Mouse (Mus musculus): ENCODE data around the gene Rab40c. TPM values are rescaled to one million over a fixed set of nuclear protein-coding genes. Genes with fewer than 3 reads are reported as not detected.

Rab40c gene
- total and polyA plus RNA-seq, 2 experiments from 2014 or later: 10.4 to 22.5 TPM

GRCm38 (mm10) chr17:25946349-25946748 lies 26.8 kb upstream of the Rab40c start:
- TF ChIP-seq EP300 (IDR thresholded peaks at IDR 0.05; ENCODE audit: low read depth) (no peak), CTCF (IDR thresholded peaks at IDR 0.05; ENCODE audit: low read depth) (no peak)
- no peak for ATAC-seq (ENCODE audit: insufficient read depth, low read depth)
- WGBS: 72% methylated on average over 7 of the region's 7 CpGs
- Histone ChIP-seq H3K36me3 (replicated peaks; ENCODE audit: control insufficient read depth, insufficient read depth, low read length) (no peaks in the 10 kb centered on the region), H3K9ac (replicated peaks; ENCODE audit: low read depth, low read length) (no peak overlapping the region), H3K4me1 (ENCODE audit: control insufficient read depth, insufficient read depth) (no peaks in the 10 kb centered on the region), H3K4me2 (ENCODE audit: low read depth, low read length) (no peak overlapping the region), H3K27ac (ENCODE audit: low read depth) (no peak overlapping the region), H3K27me3 (ENCODE audit: control insufficient read depth, insufficient read depth, low read length) (peaks cover 18% of the 10 kb centered on the region), H3K4me3 (ENCODE audit: low read depth, low read length) (no peak overlapping the region), H3K9me3 (replicated peaks; ENCODE audit: control insufficient read depth, low read length) (no peaks in the 10 kb centered on the region)
- DNase-seq (ENCODE audit: low spot score): no peak

- no peaks in the 10 kb centered on the region for H3K9me3 ChIP-seq (replicated peaks; ENCODE audit: control insufficient read depth, low read length)
- H3K9ac ChIP-seq (replicated peaks; ENCODE audit: low read depth, low read length): no peak overlapping the region
- WGBS: 67% methylated on average over 9 of the region's 9 CpGs
- DNase-seq (ENCODE audit: low spot score) (no peak), ATAC-seq (ENCODE audit: insufficient read depth, low read depth) (no peak)
- no peak overlapping the region for H3K27ac ChIP-seq (ENCODE audit: low read depth)
- peaks cover 6% of the 10 kb centered on the region; the same call in 1 of the 2 replicates for H3K4me1 ChIP-seq (ENCODE audit: control insufficient read depth, insufficient read depth)
- H3K27me3 ChIP-seq (ENCODE audit: control insufficient read depth, insufficient read depth, low read length): peaks cover 11% of the 10 kb centered on the region
- H3K4me2 ChIP-seq (ENCODE audit: low read depth, low read length): no peak overlapping the region
- H3K4me3 ChIP-seq (ENCODE audit: low read depth, low read length): no peak overlapping the region
- no peaks in the 10 kb centered on the region for H3K36me3 ChIP-seq (replicated peaks; ENCODE audit: control insufficient read depth, insufficient read depth, low read length)
- no peak for TF ChIP-seq CTCF (IDR thresholded peaks at IDR 0.05; ENCODE audit: low read depth)
- no peak for TF ChIP-seq EP300 (IDR thresholded peaks at IDR 0.05; ENCODE audit: low read depth)
Observed at GRCm38 (mm10) chr17:25945517-25946155, 26.1 kb upstream of the Rab40c start.

- H3K9ac ChIP-seq (replicated peaks; ENCODE audit: low read depth, low read length): no peak within 1 kb of the TSS
- H3K4me1 ChIP-seq (ENCODE audit: control insufficient read depth, insufficient read depth): peaks cover 8% of the 10 kb centered on the region; the same call in 1 of the 2 replicates
- ATAC-seq (ENCODE audit: insufficient read depth, low read depth) (no peak), DNase-seq (ENCODE audit: low spot score) (no peak)
- H3K27me3 ChIP-seq (ENCODE audit: control insufficient read depth, insufficient read depth, low read length): peaks cover under 1% of the 10 kb centered on the region; the same call in 1 of the 2 replicates
- H3K9me3 ChIP-seq (replicated peaks; ENCODE audit: control insufficient read depth, low read length): no peaks in the 10 kb centered on the region
- no peaks in the 10 kb centered on the region for H3K36me3 ChIP-seq (replicated peaks; ENCODE audit: control insufficient read depth, insufficient read depth, low read length)
- H3K4me3 ChIP-seq (ENCODE audit: low read depth, low read length): no peak within 1 kb of the TSS
- TF ChIP-seq CTCF (IDR thresholded peaks at IDR 0.05; ENCODE audit: low read depth): no peak
- TF ChIP-seq EP300 (IDR thresholded peaks at IDR 0.05; ENCODE audit: low read depth): no peak
- 36% methylated on average over 6 of the region's 6 CpGs for WGBS
- no peak within 1 kb of the TSS for H3K4me2 ChIP-seq (ENCODE audit: low read depth, low read length)
- no peak within 1 kb of the TSS for H3K27ac ChIP-seq (ENCODE audit: low read depth)
Observed at GRCm38 (mm10) chr17:25944366-25945163, 25.0 kb upstream of the Rab40c start, which contains the start of the genes Pigq and Nhlrc4. TSS of gene Pigq (minus strand) at chr17:25944936. TSS of gene Nhlrc4 (minus strand) at chr17:25944961.

- H3K27ac ChIP-seq (ENCODE audit: low read depth): no peak overlapping the region
- no peak overlapping the region for H3K4me2 ChIP-seq (ENCODE audit: low read depth, low read length)
- DNase-seq (ENCODE audit: low spot score) (no peak), ATAC-seq (ENCODE audit: insufficient read depth, low read depth) (no peak)
- H3K4me1 ChIP-seq (ENCODE audit: control insufficient read depth, insufficient read depth): peaks cover 8% of the 10 kb centered on the region; the same call in 1 of the 2 replicates
- H3K9me3 ChIP-seq (replicated peaks; ENCODE audit: control insufficient read depth, low read length): no peaks in the 10 kb centered on the region
- H3K4me3 ChIP-seq (ENCODE audit: low read depth, low read length): no peak overlapping the region
- TF ChIP-seq EP300 (IDR thresholded peaks at IDR 0.05; ENCODE audit: low read depth): no peak
- TF ChIP-seq CTCF (IDR thresholded peaks at IDR 0.05; ENCODE audit: low read depth): no peak
- H3K9ac ChIP-seq (replicated peaks; ENCODE audit: low read depth, low read length): no peak overlapping the region
- H3K27me3 ChIP-seq (ENCODE audit: control insufficient read depth, insufficient read depth, low read length): no peaks in the 10 kb centered on the region
- peaks cover 3% of the 10 kb centered on the region; the same call in 1 of the 2 replicates for H3K36me3 ChIP-seq (replicated peaks; ENCODE audit: control insufficient read depth, insufficient read depth, low read length)
- 58% methylated on average over 9 of the region's 9 CpGs for WGBS
Observed at GRCm38 (mm10) chr17:25943769-25944168, 24.2 kb upstream of the Rab40c start.

- peaks cover 8% of the 10 kb centered on the region; the same call in 1 of the 2 replicates for H3K4me1 ChIP-seq (ENCODE audit: control insufficient read depth, insufficient read depth)
- H3K36me3 ChIP-seq (replicated peaks; ENCODE audit: control insufficient read depth, insufficient read depth, low read length): peaks cover 6% of the 10 kb centered on the region; the same call in 1 of the 2 replicates
- H3K27me3 ChIP-seq (ENCODE audit: control insufficient read depth, insufficient read depth, low read length): no peaks in the 10 kb centered on the region
- 87% methylated on average over 3 of the region's 3 CpGs for WGBS
- no peaks in the 10 kb centered on the region for H3K9me3 ChIP-seq (replicated peaks; ENCODE audit: control insufficient read depth, low read length)
- no peak for TF ChIP-seq EP300 (IDR thresholded peaks at IDR 0.05; ENCODE audit: low read depth)
- TF ChIP-seq CTCF (IDR thresholded peaks at IDR 0.05; ENCODE audit: low read depth): no peak
- no peak overlapping the region for H3K4me2 ChIP-seq (ENCODE audit: low read depth, low read length)
- H3K9ac ChIP-seq (replicated peaks; ENCODE audit: low read depth, low read length): no peak overlapping the region
- ATAC-seq (ENCODE audit: insufficient read depth, low read depth) (no peak), DNase-seq (ENCODE audit: low spot score) (no peak)
- no peak overlapping the region for H3K4me3 ChIP-seq (ENCODE audit: low read depth, low read length)
- no peak overlapping the region for H3K27ac ChIP-seq (ENCODE audit: low read depth)
Observed at GRCm38 (mm10) chr17:25943221-25943620, 23.7 kb upstream of the Rab40c start.

Data from heart, postnatal 0 days (tissue).